Mouse (Mus musculus): ENCODE measurements around the gene Man2a1. TPM values are rescaled to one million over a fixed set of nuclear protein-coding genes. Genes with fewer than 3 reads are reported as not detected.

Gene Man2a1
- polyA plus RNA-seq, 1 experiment: not detected

GRCm38 (mm10) chr17:64613351-64613750, 12.8 kb downstream of the Man2a1 start:
- no peak for TF ChIP-seq GATA1 (IDR thresholded peaks at IDR 0.05; ENCODE audit: low read length)

- TF ChIP-seq GATA1 (IDR thresholded peaks at IDR 0.05; ENCODE audit: low read length): no peak
Observed at GRCm38 (mm10) chr17:64614804-64615203, 14.3 kb downstream of the Man2a1 start.

- TF ChIP-seq GATA1 (IDR thresholded peaks at IDR 0.05; ENCODE audit: low read length): no peak
Observed at GRCm38 (mm10) chr17:64615420-64615819, 14.9 kb downstream of the Man2a1 start.

DNA sequence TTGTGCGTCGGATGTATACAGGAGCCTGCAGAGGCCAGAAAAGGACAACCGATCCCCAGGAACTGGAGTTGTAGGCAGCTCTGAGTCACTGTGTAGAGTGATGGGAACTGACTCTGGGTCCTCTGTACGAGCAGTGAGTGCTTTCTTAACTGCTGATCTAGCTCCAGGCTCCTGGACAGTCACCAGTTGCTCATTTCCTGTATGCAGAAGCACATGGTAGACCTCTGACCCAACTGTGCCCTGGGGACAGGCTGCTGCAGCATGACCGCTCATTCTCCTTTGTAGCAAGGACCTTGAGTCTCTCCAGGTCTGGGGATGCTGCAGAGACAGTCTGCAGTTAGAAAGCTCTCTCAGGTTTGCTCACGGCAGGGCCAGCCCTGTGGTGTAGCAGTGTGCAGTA, 15.7 kb downstream of the Man2a1 start:
- no peak for TF ChIP-seq GATA1 (IDR thresholded peaks at IDR 0.05; ENCODE audit: low read length)

DNA sequence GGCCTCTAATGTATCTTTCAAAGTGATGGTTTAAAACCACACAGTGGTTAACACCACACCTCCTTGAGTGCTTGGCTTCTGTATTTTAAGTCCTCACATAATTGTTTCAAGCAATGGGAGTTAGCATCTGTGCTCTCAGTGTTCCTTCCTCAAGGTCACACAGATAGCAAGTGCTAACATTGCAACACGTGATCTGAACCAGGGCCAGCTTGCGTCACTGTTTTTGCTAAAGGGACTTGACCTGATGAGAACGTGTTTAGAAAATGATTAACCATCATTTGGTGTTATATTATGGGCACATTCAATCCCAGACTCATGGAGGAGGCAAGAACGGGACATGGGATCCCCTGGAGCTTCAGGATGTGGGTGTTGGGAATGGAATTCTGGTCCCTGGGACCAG, 17.3 kb downstream of the Man2a1 start:
- no peak for TF ChIP-seq GATA1 (IDR thresholded peaks at IDR 0.05; ENCODE audit: low read length)

GRCm38 (mm10) chr17:64618996-64619395, 18.5 kb downstream of the Man2a1 start:
- no peak for TF ChIP-seq GATA1 (IDR thresholded peaks at IDR 0.05; ENCODE audit: low read length)

GRCm38 (mm10) chr17:64620135-64620534, 19.6 kb downstream of the Man2a1 start:
- TF ChIP-seq GATA1 (IDR thresholded peaks at IDR 0.05; ENCODE audit: low read length): no peak

- no peak for TF ChIP-seq GATA1 (IDR thresholded peaks at IDR 0.05; ENCODE audit: low read length)
Observed at GRCm38 (mm10) chr17:64620627-64621026, 20.1 kb downstream of the Man2a1 start.

- no peak for TF ChIP-seq GATA1 (IDR thresholded peaks at IDR 0.05; ENCODE audit: low read length)
Observed at GRCm38 (mm10) chr17:64621226-64621625, 20.7 kb downstream of the Man2a1 start.

GRCm38 (mm10) chr17:64621649-64622351, 21.3 kb downstream of the Man2a1 start:
- no peak for TF ChIP-seq GATA1 (IDR thresholded peaks at IDR 0.05; ENCODE audit: low read length)

GRCm38 (mm10) chr17:64622352-64622886, 21.9 kb downstream of the Man2a1 start:
- TF ChIP-seq GATA1 (IDR thresholded peaks at IDR 0.05; ENCODE audit: low read length): no peak

- no peak for TF ChIP-seq GATA1 (IDR thresholded peaks at IDR 0.05; ENCODE audit: low read length)
Observed at GRCm38 (mm10) chr17:64624439-64624838, 23.9 kb downstream of the Man2a1 start.

GRCm38 (mm10) chr17:64628796-64629195, 28.3 kb downstream of the Man2a1 start:
- no peak for TF ChIP-seq GATA1 (IDR thresholded peaks at IDR 0.05; ENCODE audit: low read length)

- TF ChIP-seq GATA1 (IDR thresholded peaks at IDR 0.05; ENCODE audit: low read length): no peak
Observed at GRCm38 (mm10) chr17:64629486-64629885, 28.9 kb downstream of the Man2a1 start.

- no peak for TF ChIP-seq GATA1 (IDR thresholded peaks at IDR 0.05; ENCODE audit: low read length)
Observed at GRCm38 (mm10) chr17:64630506-64630905, 30.0 kb downstream of the Man2a1 start.

DNA sequence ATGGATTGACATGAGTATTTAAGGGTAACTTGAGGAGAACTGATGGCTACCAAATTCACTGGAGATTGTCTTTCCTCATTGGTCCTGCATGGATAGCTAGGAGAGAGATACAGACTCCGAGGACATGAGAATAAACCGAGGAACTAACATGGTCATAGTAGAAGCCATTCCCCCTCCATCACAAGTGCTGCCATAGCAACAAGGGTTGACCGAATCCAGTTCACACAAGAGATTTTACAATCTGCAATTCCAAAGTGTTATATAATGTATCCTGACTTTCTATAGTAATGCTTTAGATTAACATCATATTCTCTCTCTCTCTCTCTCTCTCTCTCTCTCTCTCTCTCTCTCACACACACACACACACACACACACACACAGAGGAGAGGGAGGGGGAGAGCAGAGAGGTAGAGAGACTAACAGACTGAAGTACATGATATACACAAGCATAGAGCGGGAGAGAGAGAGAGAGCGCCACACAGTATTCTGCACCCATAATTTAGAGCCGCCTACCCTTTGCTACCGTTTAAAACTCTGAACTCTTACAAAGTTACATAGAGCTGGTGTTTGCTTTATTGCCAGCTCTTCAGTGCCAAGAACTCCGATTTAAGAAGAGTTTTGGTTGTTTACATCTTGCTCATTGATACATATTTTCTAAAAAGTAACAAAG, 37.5 kb downstream of the Man2a1 start:
- TF ChIP-seq GATA1 (IDR thresholded peaks at IDR 0.05; ENCODE audit: low read length): no peak

GRCm38 (mm10) chr17:64641376-64641775, 40.8 kb downstream of the Man2a1 start:
- no peak for TF ChIP-seq GATA1 (IDR thresholded peaks at IDR 0.05; ENCODE audit: low read length)
